Comparison of ENCODE assay signal across 22 mouse cellular contexts in the genomic region with DNA sequence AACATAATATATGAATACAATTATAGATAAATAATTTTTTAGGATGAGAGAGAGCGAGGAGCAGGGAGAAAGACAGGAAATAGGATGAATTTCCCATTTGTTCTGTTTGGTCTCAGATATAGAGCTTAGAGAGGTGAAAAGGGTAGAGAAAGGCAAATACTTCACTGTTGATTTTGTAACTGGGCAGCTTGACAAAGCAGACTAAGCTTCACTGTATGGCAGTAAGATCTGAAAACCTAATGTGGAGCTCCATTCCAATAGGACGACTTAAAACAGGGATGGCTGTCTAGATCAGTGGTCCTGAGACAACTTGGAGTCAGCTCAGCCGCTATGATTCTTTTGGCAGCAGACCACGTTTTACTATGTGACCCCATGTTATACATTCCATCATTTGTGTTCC.
DNase-seq lines count a peak whose midpoint lies in the region; ATAC-seq lines count a peak whose summit lies in the region.
"Had no signal": no experiment of that assay in that cellular context is flagged by ENCODE, and none has a peak within 500 bp of the region (broad histone marks: within the 10 kb centered on the region; RNA-seq: fewer than 3 reads in every experiment).

No protein-coding gene starts in this region.

- no peaks in the 10 kb centered on the region for H3K9me3 ChIP-seq in embryonic facial prominence, embryonic 15.5 days (replicated peaks)
- no peaks in the 10 kb centered on the region for H3K9me3 ChIP-seq in embryonic facial prominence, embryonic 10.5 days
- H3K9me3 ChIP-seq in liver, embryonic 12.5 days (replicated peaks), result no peaks in the 10 kb centered on the region
- H3K9me3 ChIP-seq in liver, embryonic 11.5 days (ENCODE audit: control insufficient read depth, low read length), result no peaks in the 10 kb centered on the region
- H3K9me3 ChIP-seq in liver, embryonic 13.5 days (replicated peaks), result no peaks in the 10 kb centered on the region
- no peaks in the 10 kb centered on the region for H3K9me3 ChIP-seq in hindbrain, embryonic 16.5 days (ENCODE audit: control insufficient read depth, low read length)
- H3K9me3 ChIP-seq: embryonic facial prominence, embryonic 13.5 days; forebrain, embryonic 10.5 days; heart, embryonic 13.5 days; hindbrain, embryonic 15.5 days had no signal

- no peaks in the 10 kb centered on the region for H3K27me3 ChIP-seq in embryonic facial prominence, embryonic 15.5 days
- no peaks in the 10 kb centered on the region for H3K27me3 ChIP-seq in embryonic facial prominence, embryonic 10.5 days (replicated peaks; ENCODE audit: low read depth, poor library complexity, severe bottlenecking)
- no peaks in the 10 kb centered on the region; the same call in 1 of the 2 replicates for H3K27me3 ChIP-seq in liver, embryonic 12.5 days (replicated peaks)
- no peaks in the 10 kb centered on the region for H3K27me3 ChIP-seq in liver, embryonic 11.5 days (replicated peaks; ENCODE audit: control insufficient read depth, insufficient read depth, low read length)
- no peaks in the 10 kb centered on the region for H3K27me3 ChIP-seq in liver, embryonic 13.5 days
- H3K27me3 ChIP-seq in hindbrain, embryonic 16.5 days (replicated peaks; ENCODE audit: control insufficient read depth, insufficient read depth, low read length), result no peaks in the 10 kb centered on the region
- H3K27me3 ChIP-seq: embryonic facial prominence, embryonic 13.5 days; heart, embryonic 13.5 days had no signal

- ATAC-seq in embryonic facial prominence, embryonic 15.5 days (ENCODE audit: insufficient number of reproducible peaks, low FRiP score, low TSS enrichment, low read depth), result no peak
- ATAC-seq in liver, embryonic 12.5 days, result peak; percentile 42; the same call in 1 of the 2 replicates
- ATAC-seq in liver, embryonic 11.5 days (replicated peaks; ENCODE audit: low FRiP score), result no peak
- ATAC-seq in liver, embryonic 13.5 days (ENCODE audit: low read depth), result no peak; the same call in 1 of the 2 replicates
- ATAC-seq in hindbrain, embryonic 16.5 days, result no peak
- ATAC-seq: forebrain, embryonic 14.5 days; inflammation-experienced regulatory T-cells, adult 6 months had no signal

- no peaks in the 10 kb centered on the region; the same call in 1 of the 2 replicates for H3K4me1 ChIP-seq in embryonic facial prominence, embryonic 15.5 days
- H3K4me1 ChIP-seq in embryonic facial prominence, embryonic 10.5 days, result peaks cover 20% of the 10 kb centered on the region
- peaks cover 4% of the 10 kb centered on the region; the same call in 1 of the 2 replicates for H3K4me1 ChIP-seq in liver, embryonic 12.5 days
- H3K4me1 ChIP-seq in liver, embryonic 11.5 days (replicated peaks; ENCODE audit: control insufficient read depth, insufficient read depth, low read length), result no peaks in the 10 kb centered on the region
- peaks cover 10% of the 10 kb centered on the region; the same call in 1 of the 2 replicates for H3K4me1 ChIP-seq in liver, embryonic 13.5 days (replicated peaks)
- no peaks in the 10 kb centered on the region for H3K4me1 ChIP-seq in hindbrain, embryonic 16.5 days (ENCODE audit: control insufficient read depth, insufficient read depth, low read depth, low read length)
- H3K4me1 ChIP-seq: embryonic facial prominence, embryonic 13.5 days; hindbrain, embryonic 15.5 days had no signal

- no peaks in the 10 kb centered on the region for H3K36me3 ChIP-seq in embryonic facial prominence, embryonic 15.5 days
- no peaks in the 10 kb centered on the region for H3K36me3 ChIP-seq in embryonic facial prominence, embryonic 10.5 days (replicated peaks)
- H3K36me3 ChIP-seq in liver, embryonic 12.5 days, result no peaks in the 10 kb centered on the region
- no peaks in the 10 kb centered on the region for H3K36me3 ChIP-seq in liver, embryonic 11.5 days (ENCODE audit: control insufficient read depth, insufficient read depth, low read length)
- H3K36me3 ChIP-seq in liver, embryonic 13.5 days, result no peaks in the 10 kb centered on the region
- H3K36me3 ChIP-seq in hindbrain, embryonic 16.5 days (ENCODE audit: control insufficient read depth, insufficient read depth, low read length), result no peaks in the 10 kb centered on the region
- H3K36me3 ChIP-seq: embryonic facial prominence, embryonic 13.5 days; forebrain, embryonic 10.5 days; heart, embryonic 13.5 days; hindbrain, embryonic 15.5 days had no signal

- peak overlapping the region; percentile 48; the same call in 1 of the 2 replicates for H3K27ac ChIP-seq in embryonic facial prominence, embryonic 15.5 days (replicated peaks)
- H3K27ac ChIP-seq in embryonic facial prominence, embryonic 10.5 days (replicated peaks), result no peak overlapping the region
- 0 out of 2 replicates have a peak overlapping the region, but pooled peaks have one; percentile 54 for H3K27ac ChIP-seq in liver, embryonic 12.5 days
- H3K27ac ChIP-seq in liver, embryonic 11.5 days (ENCODE audit: low read depth, low read length), result no peak overlapping the region
- peak overlapping the region; percentile 65 for H3K27ac ChIP-seq in liver, embryonic 13.5 days
- H3K27ac ChIP-seq in hindbrain, embryonic 16.5 days (ENCODE audit: low read depth, low read length), result no peak overlapping the region
- H3K27ac ChIP-seq: embryonic facial prominence, embryonic 13.5 days; forebrain, embryonic 10.5 days; heart, embryonic 13.5 days; hindbrain, embryonic 15.5 days had no signal

- no peak overlapping the region for H3K9ac ChIP-seq in embryonic facial prominence, embryonic 15.5 days
- no peak overlapping the region for H3K9ac ChIP-seq in liver, embryonic 12.5 days
- H3K9ac ChIP-seq in liver, embryonic 11.5 days (ENCODE audit: low read depth, low read length), result no peak overlapping the region
- no peak overlapping the region for H3K9ac ChIP-seq in liver, embryonic 13.5 days
- H3K9ac ChIP-seq in hindbrain, embryonic 16.5 days (ENCODE audit: low read depth, low read length), result no peak overlapping the region
- H3K9ac ChIP-seq: embryonic facial prominence, embryonic 13.5 days; heart, embryonic 13.5 days; hindbrain, embryonic 15.5 days had no signal

- WGBS in embryonic facial prominence, embryonic 15.5 days, result 74% methylated on average over 4 of the region's 4 CpGs
- WGBS in embryonic facial prominence, embryonic 10.5 days, result 86% methylated on average over 4 of the region's 4 CpGs
- 56% methylated on average over 4 of the region's 4 CpGs for WGBS in liver, embryonic 12.5 days (ENCODE audit: insufficient replicate concordance)
- 55% methylated on average over 4 of the region's 4 CpGs for WGBS in liver, embryonic 11.5 days
- 50% methylated on average over 4 of the region's 4 CpGs for whole genome bisulfite sequencing in liver, embryonic 13.5 days (ENCODE audit: insufficient replicate concordance)
- WGBS in hindbrain, embryonic 16.5 days, result 86% methylated on average over 4 of the region's 4 CpGs

- no peak for DNase-seq in embryonic facial prominence, embryonic 10.5 days (ENCODE audit: low spot score)
- DNase-seq in liver, embryonic 11.5 days (ENCODE audit: low spot score), result no peak
- peak; percentile 29 for DNase-seq in 3T3-L1 (ENCODE audit: low read depth, low spot score)
- no peak for DNase-seq in liver, embryonic 13.5 days
- DNase-seq in adrenal gland, postnatal 25 days, result no peak
- DNase-seq: adrenal gland, adult 8-10 months; cerebellum, adult 11 months; cerebellum, adult 8-10 months; cerebellum, postnatal 25 days; gastrocnemius, postnatal 36 days; heart, adult 18-20 months; heart, postnatal 36 days had no signal

- H3K4me2 ChIP-seq in embryonic facial prominence, embryonic 15.5 days (replicated peaks), result no peak overlapping the region
- H3K4me2 ChIP-seq in liver, embryonic 12.5 days, result no peak overlapping the region
- no peak overlapping the region for H3K4me2 ChIP-seq in liver, embryonic 11.5 days
- H3K4me2 ChIP-seq in liver, embryonic 13.5 days, result no peak overlapping the region
- no peak overlapping the region for H3K4me2 ChIP-seq in hindbrain, embryonic 16.5 days (ENCODE audit: low read length)
- H3K4me2 ChIP-seq: embryonic facial prominence, embryonic 13.5 days; heart, embryonic 13.5 days; hindbrain, embryonic 15.5 days had no signal

- H3K4me3 ChIP-seq in embryonic facial prominence, embryonic 15.5 days (replicated peaks), result no peak overlapping the region
- H3K4me3 ChIP-seq in embryonic facial prominence, embryonic 10.5 days, result no peak overlapping the region
- H3K4me3 ChIP-seq in liver, embryonic 12.5 days, result no peak overlapping the region
- no peak overlapping the region for H3K4me3 ChIP-seq in liver, embryonic 11.5 days (ENCODE audit: low read depth, low read length)
- no peak overlapping the region for H3K4me3 ChIP-seq in liver, embryonic 13.5 days (replicated peaks)
- H3K4me3 ChIP-seq in hindbrain, embryonic 16.5 days (ENCODE audit: low read length), result no peak overlapping the region
- H3K4me3 ChIP-seq: embryonic facial prominence, embryonic 13.5 days; erythroblast, embryonic 14.5 days; forebrain, embryonic 10.5 days; heart, embryonic 13.5 days; hindbrain, embryonic 15.5 days had no signal

Comparison
In these comparisons a context has a peak if more than half of its experiments do, and no peak if none do; other contexts are left out.
1. H3K27ac ChIP-seq: peak in embryonic facial prominence, embryonic 15.5 days (single experiment), liver, embryonic 12.5 days (single experiment) and liver, embryonic 13.5 days (single experiment); none in embryonic facial prominence, embryonic 10.5 days (single experiment), liver, embryonic 11.5 days (single experiment) and hindbrain, embryonic 16.5 days (single experiment).